Mouse (Mus musculus) T-cell, adult 2 months (primary cell): ENCODE data around the gene Zic4.

Experiments used
- DNase-seq: peaks from one replicate; pipeline ENCODE4 v3.0.0; 2022; ENCODE audit warnings: low spot score

Gene Zic4

GRCm38 (mm10) chr9:91361856-91362601 is at the start of gene Zic4:
Zic4 (plus strand) TSS chr9:91362413.
- no peak for DNase-seq

GRCm38 (mm10) chr9:91347591-91347990 is 14.6 kb upstream of the Zic4 start:
- no peak for DNase-seq

GRCm38 (mm10) chr9:91348746-91349145 is 13.5 kb upstream of the Zic4 start:
- no peak for DNase-seq

GRCm38 (mm10) chr9:91350211-91350791 is 11.9 kb upstream of the Zic4 start:
- DNase-seq = no peak

GRCm38 (mm10) chr9:91350861-91351291 is 11.3 kb upstream of the Zic4 start:
- DNase-seq = no peak

GRCm38 (mm10) chr9:91351361-91351760 is 10.9 kb upstream of the Zic4 start:
- DNase-seq = no peak

GRCm38 (mm10) chr9:91351961-91352411 is 10.2 kb upstream of the Zic4 start:
- no peak for DNase-seq

- DNase-seq = no peak
Measured at GRCm38 (mm10) chr9:91352786-91353185, 9.4 kb upstream of the Zic4 start.

- no peak for DNase-seq
Measured at GRCm38 (mm10) chr9:91353551-91354433, 8.4 kb upstream of the Zic4 start.

GRCm38 (mm10) chr9:91354434-91355269 is 7.6 kb upstream of the Zic4 start:
- DNase-seq = no peak

- DNase-seq = no peak
Measured at GRCm38 (mm10) chr9:91355270-91355589, 7.0 kb upstream of the Zic4 start.

GRCm38 (mm10) chr9:91355629-91356352 is 6.4 kb upstream of the Zic4 start:
- DNase-seq = no peak

GRCm38 (mm10) chr9:91356353-91356740 is 5.9 kb upstream of the Zic4 start:
- no peak for DNase-seq

- no peak for DNase-seq
Measured at GRCm38 (mm10) chr9:91357321-91357720, 4.9 kb upstream of the Zic4 start.

- no peak for DNase-seq
Measured at GRCm38 (mm10) chr9:91358851-91359687, 3.1 kb upstream of the Zic4 start.

- no peak for DNase-seq
Measured at GRCm38 (mm10) chr9:91360151-91361032, 1.8 kb upstream of the Zic4 start.

GRCm38 (mm10) chr9:91361033-91361855 is 969 bp upstream of the Zic4 start:
- no peak for DNase-seq

GRCm38 (mm10) chr9:91363011-91363730 is 958 bp downstream of the Zic4 start:
- DNase-seq = no peak
